Mouse (Mus musculus): Measurements from ENCODE around the gene Fyttd1. TPM values are rescaled to one million over a fixed set of nuclear protein-coding genes. Genes with fewer than 3 reads are reported as not detected.
"Not testable (repeated sequence)": the region's sequence is repeated elsewhere in the genome, so short reads cannot be mapped to it uniquely, and the experiment has no call there.

Fyttd1 gene
- total RNA-seq, 2 experiments from 2014 or later, result 109 to 111 TPM

- DNase-seq (ENCODE audit: low spot score in 2 of 2), result peak in 1 of 2 experiments; percentile 14
These were observed 878 bp downstream of the Fyttd1 start for GRCm38 (mm10) chr16:32878157-32878598.

- no peak for DNase-seq (ENCODE audit: low spot score in 2 of 2)
These were observed 1.9 kb downstream of the Fyttd1 start for GRCm38 (mm10) chr16:32878972-32879926.

- no peak for DNase-seq (ENCODE audit: low spot score in 2 of 2)
These were observed 4.2 kb downstream of the Fyttd1 start for GRCm38 (mm10) chr16:32881538-32881937.

GRCm38 (mm10) chr16:32887996-32888395 is 10.7 kb downstream of the Fyttd1 start:
- DNase-seq (ENCODE audit: low spot score in 2 of 2), result no peak

GRCm38 (mm10) chr16:32889881-32890280 is 12.6 kb downstream of the Fyttd1 start:
- no peak for DNase-seq (ENCODE audit: low spot score in 2 of 2)

GRCm38 (mm10) chr16:32896126-32896525 is 18.8 kb downstream of the Fyttd1 start:
- DNase-seq (ENCODE audit: low spot score in 2 of 2), result no peak

GRCm38 (mm10) chr16:32901360-32902050 is 24.2 kb downstream of the Fyttd1 start:
- no peak for DNase-seq (ENCODE audit: low spot score in 2 of 2)

GRCm38 (mm10) chr16:32902051-32902428 is 24.7 kb downstream of the Fyttd1 start:
- DNase-seq (ENCODE audit: low spot score in 2 of 2), result no peak

- DNase-seq (ENCODE audit: low spot score in 2 of 2), result no peak
These were observed 28.9 kb downstream of the Fyttd1 start for GRCm38 (mm10) chr16:32906186-32906585.

- DNase-seq (ENCODE audit: low spot score in 2 of 2), result peak in 1 of 2 experiments; percentile 34
These were observed 29.4 kb downstream of the Fyttd1 start for GRCm38 (mm10) chr16:32906727-32907126.

- no peak for DNase-seq (ENCODE audit: low spot score in 2 of 2)
These were observed 35.9 kb downstream of the Fyttd1 start for GRCm38 (mm10) chr16:32913212-32913611.

GRCm38 (mm10) chr16:32913937-32914881 is 36.9 kb downstream of the Fyttd1 start, which contains the start of gene Lrch3:
Lrch3 (plus strand) TSS chr16:32914100.
- peak; percentile 97 for DNase-seq (ENCODE audit: low spot score in 2 of 2)

GRCm38 (mm10) chr16:32915292-32916068 is 38.2 kb downstream of the Fyttd1 start:
- no peak for DNase-seq (ENCODE audit: low spot score in 2 of 2)

GRCm38 (mm10) chr16:32926629-32927028 is 49.3 kb downstream of the Fyttd1 start:
- DNase-seq (ENCODE audit: low spot score in 2 of 2), result not testable (repeated sequence)

- no peak for DNase-seq (ENCODE audit: low spot score in 2 of 2)
These were observed 49.7 kb downstream of the Fyttd1 start for GRCm38 (mm10) chr16:32927044-32927443.

GRCm38 (mm10) chr16:32929918-32930317 is 52.6 kb downstream of the Fyttd1 start:
- no peak for DNase-seq (ENCODE audit: low spot score in 2 of 2)

GRCm38 (mm10) chr16:32934470-32934869 is 57.2 kb downstream of the Fyttd1 start:
- DNase-seq (ENCODE audit: low spot score in 2 of 2), result no peak

- no peak for DNase-seq (ENCODE audit: low spot score in 2 of 2)
These were observed 57.8 kb downstream of the Fyttd1 start for GRCm38 (mm10) chr16:32935088-32935487.

- no peak for DNase-seq (ENCODE audit: low spot score in 2 of 2)
These were observed 60.1 kb downstream of the Fyttd1 start for GRCm38 (mm10) chr16:32937358-32937757.

- not testable (repeated sequence) for DNase-seq (ENCODE audit: low spot score in 2 of 2)
These were observed 62.0 kb downstream of the Fyttd1 start for GRCm38 (mm10) chr16:32939301-32939700.
